8 mouse cellular contexts compared by ENCODE assay signal in the genomic region with DNA sequence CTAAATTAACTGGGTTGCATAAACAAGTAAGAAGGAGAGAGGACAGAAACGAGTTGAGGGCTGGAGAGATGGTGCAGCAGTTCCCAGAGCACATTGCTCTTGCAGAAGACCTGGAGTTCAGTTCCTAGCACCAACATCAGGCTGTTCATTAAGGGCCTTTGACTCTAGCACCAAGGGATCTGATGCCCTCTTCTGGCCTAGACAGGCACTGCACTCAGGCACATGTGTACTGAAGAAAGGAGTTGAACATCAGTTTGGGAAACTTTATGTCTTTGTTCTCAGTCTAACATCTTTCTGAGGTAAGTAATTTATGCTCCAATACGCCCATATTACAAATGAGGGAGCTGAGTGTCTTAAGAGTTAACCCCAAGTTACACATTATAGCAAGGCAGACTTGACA.
DNase-seq lines count a peak whose midpoint lies in the region; ATAC-seq and TF ChIP-seq lines count a peak whose summit lies in the region.

No protein-coding gene starts in this region.

- peak; percentile 32 to 38 for DNase-seq in cerebellum, postnatal 10 days
- no peak for DNase-seq in cerebellum, adult 9-10 months
- DNase-seq in left cerebral cortex, postnatal 4 days = peak; percentile 16
- no peak for DNase-seq in left cerebral cortex, postnatal 36 days (ENCODE audit: low spot score in 2 of 2)
- no peak for DNase-seq in Patski (ENCODE audit: low read depth, low spot score)
- peak; percentile 25 for DNase-seq in lung, postnatal 36 days
- no peak for DNase-seq in testis, postnatal 10 days (ENCODE audit: low spot score)
- no peak for DNase-seq in urinary bladder, postnatal 36 days (ENCODE audit: low spot score in 2 of 2)

- H3K27me3 ChIP-seq in Patski = peaks cover 4% of the 10 kb centered on the region

- no peak for ATAC-seq in Patski

- CTCF ChIA-PET in Patski (lab: Charles Lee) = no interaction called here

- in situ Hi-C loops in Patski (cut with MboI; ENCODE audit: low pct_unique_long_range_greater_than_20kb) = no loop called here

- POLR2A ChIA-PET in Patski (lab: Charles Lee) = no interaction called here

- intact Hi-C loops in left cerebral cortex, postnatal 4 days (cut with DNase I) = no loop called here
- intact Hi-C loops in left cerebral cortex, postnatal 36 days (cut with DNase I) = no loop called here

- TF ChIP-seq CTCF in Patski (IDR thresholded peaks at IDR 0.05) = peak; percentile 64

Comparison
In these comparisons a context has a peak if more than half of its experiments do, and no peak if none do; other contexts are left out.
1. DNase-seq: peak in cerebellum, postnatal 10 days (2 of 2), left cerebral cortex, postnatal 4 days (single experiment) and lung, postnatal 36 days (single experiment); none in cerebellum, adult 9-10 months (single experiment), left cerebral cortex, postnatal 36 days (0 of 2), Patski (single experiment), testis, postnatal 10 days (single experiment) and urinary bladder, postnatal 36 days (0 of 2).